Mouse (Mus musculus) MEL (cell line): ENCODE measurements at regions not wholly inside any gene's neighbourhood (a gene's known extent, or its start where the extent isn't known, plus 50 kb on each side); places are given as distances from the start of the nearest gene placed in this dataset.

Experiments used
- DNase-seq: peaks from one replicate; pipeline ENCODE4 v3.0.0; 2011; ENCODE audit warnings: low read depth, low spot score
- H3K27ac ChIP-seq: 2 replicates; pipeline ENCODE4 v1.5.1; 2012; ENCODE audit warnings: low read depth, mild to moderate bottlenecking, control low read depth, low read length, moderate library complexity; ENCODE audit not compliant: control insufficient read depth
- H3K27me3 ChIP-seq, 2 experiments: fragments of 150-350 bp in 1 of 2; sonication (generic) in 1 of 2; 2 replicates each; pipeline ENCODE4 v1.6.1; 2012; ENCODE audit warnings: low read length in 2 of 2, mild to moderate bottlenecking in 2 of 2, improper control_type of control experiment in 1 of 2, moderate library complexity in 1 of 2; ENCODE audit not compliant: insufficient read depth in 2 of 2, control insufficient read depth in 1 of 2
- H3K36me3 ChIP-seq, 2 experiments: 2 replicates each; pipeline ENCODE4 v1.6.1; 2012 to 2014; ENCODE audit warnings: low read length in 2 of 2, improper control_type of control experiment in 1 of 2, inconsistent platforms in 1 of 2, mild to moderate bottlenecking in 1 of 2; ENCODE audit not compliant: insufficient read depth in 2 of 2, control insufficient read depth in 1 of 2
- H3K4me1 ChIP-seq, 2 experiments: fragments of 150-350 bp in 1 of 2; sonication (generic) in 1 of 2; 2 replicates each; pipeline ENCODE4 v1.6.1; 2012; ENCODE audit warnings: low read length in 2 of 2, improper control_type of control experiment in 1 of 2, mild to moderate bottlenecking in 1 of 2; ENCODE audit not compliant: insufficient read depth in 2 of 2, control insufficient read depth in 1 of 2
- H3K4me3 ChIP-seq, 2 experiments: fragments of 150-350 bp in 1 of 2; sonication (generic) in 1 of 2; 2 replicates each; pipeline ENCODE4 v1.5.1; 2012; ENCODE audit warnings: low read depth in 2 of 2, low read length in 2 of 2, mild to moderate bottlenecking in 2 of 2, moderate library complexity in 2 of 2, control low read depth in 1 of 2, improper control_type of control experiment in 1 of 2; ENCODE audit not compliant: control insufficient read depth in 1 of 2, insufficient read depth in 1 of 2
- H3K79me2 ChIP-seq: 2 replicates; pipeline ENCODE4 v1.6.1; 2012; ENCODE audit warnings: mild to moderate bottlenecking, low read length, moderate library complexity; ENCODE audit not compliant: control insufficient read depth, poor library complexity, insufficient read depth
- H3K9ac ChIP-seq: 2 replicates; pipeline ENCODE4 v1.6.1; 2012; ENCODE audit warnings: low read depth, mild to moderate bottlenecking, control low read depth, low read length, moderate library complexity; ENCODE audit not compliant: control insufficient read depth, poor library complexity, severe bottlenecking
- H3K9me3 ChIP-seq: fragments of 150-350 bp; sonication (generic); replicated peaks from 2 replicates; pipeline ENCODE4 v1.6.1; 2012; ENCODE audit warnings: mild to moderate bottlenecking, low read length, improper control_type of control experiment, moderate library complexity; ENCODE audit not compliant: insufficient read depth
- CHD1 ChIP-seq: IDR thresholded peaks from 2 replicates; pipeline ENCODE4 v1.6.1; 2012; ENCODE audit warnings: low read depth, mild to moderate bottlenecking, inconsistent platforms, low read length, improper control_type of control experiment
- CTCF ChIP-seq, 3 experiments: IDR thresholded peaks in 2 of 3; conservative IDR thresholded peaks in 1 of 3; 2 replicates each; pipeline ENCODE4 v1.5.1; 2011 to 2012; ENCODE audit warnings: low read length in 3 of 3, low read depth in 2 of 3, mild to moderate bottlenecking in 2 of 3, improper control_type of control experiment in 1 of 3, inconsistent platforms in 1 of 3, mixed read lengths in 1 of 3, moderate library complexity in 1 of 3; ENCODE audit not compliant: control insufficient read depth in 1 of 3, insufficient read depth in 1 of 3, poor library complexity in 1 of 3, severe bottlenecking in 1 of 3
- E2F4 ChIP-seq: IDR thresholded peaks from 2 replicates; pipeline ENCODE4 v1.6.1; 2011; ENCODE audit warnings: low read depth, low read length, improper control_type of control experiment, borderline replicate concordance
- ELF1 ChIP-seq: IDR thresholded peaks from 2 replicates; pipeline ENCODE4 v1.6.1; 2014; ENCODE audit warnings: low read depth, mild to moderate bottlenecking, inconsistent platforms, low read length, improper control_type of control experiment, moderate library complexity
- EP300 ChIP-seq, 2 experiments: IDR thresholded peaks; 2 replicates each; pipeline ENCODE4 v1.6.1; 2011; ENCODE audit warnings: improper control_type of control experiment in 2 of 2, low read length in 2 of 2, low read depth in 1 of 2, mild to moderate bottlenecking in 1 of 2
- ETS1 ChIP-seq: IDR thresholded peaks from 2 replicates; pipeline ENCODE4 v1.6.1; 2012; ENCODE audit warnings: low read depth, mild to moderate bottlenecking, inconsistent platforms, low read length, improper control_type of control experiment, moderate library complexity
- GATA1 ChIP-seq: IDR thresholded peaks from 2 replicates; pipeline ENCODE4 v1.6.1; 2011; ENCODE audit warnings: low read depth, low read length, improper control_type of control experiment
- MAFK ChIP-seq: IDR thresholded peaks from 2 replicates; pipeline ENCODE4 v1.6.1; 2011; ENCODE audit warnings: low read depth, mild to moderate bottlenecking, low read length, improper control_type of control experiment, borderline replicate concordance
- MAX ChIP-seq: IDR thresholded peaks from 2 replicates; pipeline ENCODE4 v1.6.1; 2011; ENCODE audit warnings: low read length, improper control_type of control experiment
- MAZ ChIP-seq: IDR thresholded peaks from 2 replicates; pipeline ENCODE4 v1.6.1; 2012; ENCODE audit warnings: low read depth, mild to moderate bottlenecking, inconsistent platforms, low read length, improper control_type of control experiment
- MEF2A ChIP-seq: IDR thresholded peaks from 2 replicates; pipeline ENCODE4 v1.6.1; 2014; ENCODE audit warnings: low read depth, mild to moderate bottlenecking, inconsistent platforms, low read length, improper control_type of control experiment; ENCODE audit not compliant: poor library complexity, insufficient replicate concordance, severe bottlenecking; ENCODE audit errors: extremely low read depth
- MXI1 ChIP-seq: IDR thresholded peaks from 2 replicates; pipeline ENCODE4 v1.6.1; 2011; ENCODE audit warnings: mild to moderate bottlenecking, low read depth, low read length, improper control_type of control experiment
- MYC ChIP-seq: IDR thresholded peaks from 2 replicates; pipeline ENCODE4 v1.6.1; 2011; ENCODE audit warnings: low read depth, mild to moderate bottlenecking, low read length, improper control_type of control experiment, moderate library complexity
- NELFE ChIP-seq: IDR thresholded peaks from 2 replicates; pipeline ENCODE4 v1.6.1; 2011; ENCODE audit warnings: low read depth, low read length, improper control_type of control experiment
- NRF1 ChIP-seq: IDR thresholded peaks from 2 replicates; pipeline ENCODE4 v1.6.1; 2014; ENCODE audit warnings: low read depth, mild to moderate bottlenecking, inconsistent platforms, low read length, improper control_type of control experiment, moderate library complexity; ENCODE audit not compliant: poor library complexity, insufficient read depth, severe bottlenecking
- POLR2A ChIP-seq, 2 experiments: IDR thresholded peaks; 2 replicates each; pipeline ENCODE4 v1.6.1; 2011 to 2012; ENCODE audit warnings: low read length in 2 of 2, mild to moderate bottlenecking in 2 of 2, control low read depth in 1 of 2, improper control_type of control experiment in 1 of 2, low read depth in 1 of 2, moderate library complexity in 1 of 2; ENCODE audit not compliant: control insufficient read depth in 1 of 2, insufficient read depth in 1 of 2, poor library complexity in 1 of 2
- POLR2AphosphoS5 ChIP-seq: IDR thresholded peaks from 2 replicates; pipeline ENCODE4 v1.6.1; 2012; ENCODE audit warnings: low read depth, borderline replicate concordance, mild to moderate bottlenecking, inconsistent platforms, low read length, moderate library complexity, mixed read lengths
- RAD21 ChIP-seq: IDR thresholded peaks from 2 replicates; pipeline ENCODE4 v1.6.1; 2011; ENCODE audit warnings: mild to moderate bottlenecking, low read depth, low read length, improper control_type of control experiment
- RCOR1 ChIP-seq: IDR thresholded peaks from 2 replicates; pipeline ENCODE4 v1.6.1; 2012; ENCODE audit warnings: low read depth, mild to moderate bottlenecking, inconsistent platforms, low read length, improper control_type of control experiment
- TAL1 ChIP-seq: IDR thresholded peaks from 2 replicates; pipeline ENCODE4 v1.6.1; 2012; ENCODE audit warnings: mild to moderate bottlenecking, inconsistent platforms, low read length, moderate library complexity, mixed read lengths
- TBP ChIP-seq: IDR thresholded peaks from 2 replicates; pipeline ENCODE4 v1.8.0; 2011; ENCODE audit warnings: low read depth, low read length, improper control_type of control experiment
- TCF12 ChIP-seq: IDR thresholded peaks from 2 replicates; pipeline ENCODE4 v1.6.1; 2014; ENCODE audit warnings: low read depth, mild to moderate bottlenecking, inconsistent platforms, low read length, improper control_type of control experiment, moderate library complexity
- USF2 ChIP-seq, 2 experiments: IDR thresholded peaks; 2 replicates each; pipeline ENCODE4 v1.6.1; 2011 to 2012; ENCODE audit warnings: improper control_type of control experiment in 2 of 2, low read length in 2 of 2, borderline replicate concordance in 1 of 2, inconsistent platforms in 1 of 2, low read depth in 1 of 2, mild to moderate bottlenecking in 1 of 2; ENCODE audit not compliant: insufficient read depth in 1 of 2
- ZC3H11A ChIP-seq: IDR thresholded peaks from 2 replicates; pipeline ENCODE4 v1.6.1; 2012; ENCODE audit warnings: low read depth, mild to moderate bottlenecking, inconsistent platforms, low read length, improper control_type of control experiment
- ZNF384 ChIP-seq: IDR thresholded peaks from 2 replicates; pipeline ENCODE4 v1.6.1; 2012; ENCODE audit warnings: low read depth, mild to moderate bottlenecking, inconsistent platforms, low read length, improper control_type of control experiment

GRCm38 (mm10) chr7:58445781-58446180, 210.2 kb upstream of the Atp10a start:
- H3K9ac ChIP-seq = no peak overlapping the region
- no peaks in the 10 kb centered on the region for H3K9me3 ChIP-seq
- no peaks in the 10 kb centered on the region for H3K27me3 ChIP-seq
- no peaks in the 10 kb centered on the region for H3K36me3 ChIP-seq
- DNase-seq = no peak
- no peaks in the 10 kb centered on the region for H3K4me1 ChIP-seq
- H3K79me2 ChIP-seq = no peaks in the 10 kb centered on the region
- no peak overlapping the region for H3K4me3 ChIP-seq
- H3K27ac ChIP-seq = no peak overlapping the region
- TF ChIP-seq ELF1 = no peak
- no peak for TF ChIP-seq TBP
- no peak for TF ChIP-seq TAL1
- no peak for TF ChIP-seq ETS1
- no peak for TF ChIP-seq ZC3H11A
- no peak for TF ChIP-seq MAX

DNA sequence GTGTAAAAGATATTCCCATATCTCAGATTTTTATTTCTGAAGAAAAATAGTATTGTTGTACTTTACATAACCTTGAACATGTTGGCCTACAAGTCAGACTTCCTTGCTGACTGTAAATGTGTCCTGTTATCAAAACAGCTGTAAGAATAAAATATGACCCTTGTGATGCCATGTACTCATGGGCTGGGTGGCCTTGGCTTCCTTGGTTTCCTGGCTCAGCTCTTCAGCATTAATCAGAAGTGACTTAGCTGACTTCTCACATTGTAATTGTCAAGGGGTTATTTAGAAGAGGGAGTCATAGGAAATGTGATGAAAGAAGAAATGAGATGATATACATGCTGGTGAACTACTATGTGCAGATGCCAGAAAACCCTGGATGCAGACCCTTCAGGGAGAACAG, 209.7 kb upstream of the Atp10a start:
- Histone ChIP-seq H3K4me3 (no peak overlapping the region), H3K36me3 (no peaks in the 10 kb centered on the region), H3K9ac (no peak overlapping the region), H3K27ac (no peak overlapping the region), H3K79me2 (no peaks in the 10 kb centered on the region), H3K9me3 (no peaks in the 10 kb centered on the region), H3K27me3 (no peaks in the 10 kb centered on the region)
- DNase-seq = no peak
- TF ChIP-seq E2F4 (no peak), TBP (no peak), CTCF (IDR thresholded peaks at IDR 0.05 in 2 of 3, conservative IDR thresholded peaks at IDR 0.05 in 1 of 3; ENCODE audit: control insufficient read depth in 1 of 3, insufficient read depth in 1 of 3, low read depth in 2 of 3, low read length in 3 of 3, poor library complexity in 1 of 3, severe bottlenecking in 1 of 3) (no peak), NELFE (no peak), ETS1 (no peak), GATA1 (no peak), POLR2A (IDR thresholded peaks at IDR 0.05; ENCODE audit: control insufficient read depth in 1 of 2, insufficient read depth in 1 of 2, low read depth in 1 of 2, low read length in 2 of 2, poor library complexity in 1 of 2) (no peak), ZC3H11A (no peak), MAFK (no peak)
- TF ChIP-seq, all 39 proteins: peak for 0
- H3K4me1 ChIP-seq = no peaks in the 10 kb centered on the region

DNA sequence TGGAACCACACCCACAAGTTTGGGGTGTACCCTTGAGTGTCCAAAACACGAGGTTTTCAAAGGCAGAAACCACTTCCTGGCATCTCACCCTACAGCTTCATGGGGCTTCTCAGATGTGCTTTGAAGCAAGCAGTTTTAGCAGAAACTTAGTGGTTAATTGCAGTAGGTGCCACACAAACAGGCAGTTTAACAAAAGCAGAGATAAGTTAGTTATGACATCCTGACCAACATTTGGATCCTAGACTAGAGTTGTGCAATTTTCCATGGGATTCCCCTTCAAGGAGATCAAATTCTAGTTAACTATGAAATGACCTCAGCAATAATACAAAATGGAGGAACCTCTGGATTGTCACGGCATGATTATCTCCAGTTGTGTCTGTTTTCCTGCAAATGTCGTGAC, 207.2 kb upstream of the Atp10a start:
- Histone ChIP-seq H3K27me3 (no peaks in the 10 kb centered on the region), H3K9me3 (no peaks in the 10 kb centered on the region), H3K4me1 (no peaks in the 10 kb centered on the region), H3K4me3 (no peak overlapping the region), H3K9ac (no peak overlapping the region), H3K36me3 (no peaks in the 10 kb centered on the region), H3K79me2 (no peaks in the 10 kb centered on the region), H3K27ac (no peak overlapping the region)
- no peak for TF ChIP-seq ZNF384
- TF ChIP-seq MYC = no peak
- TF ChIP-seq POLR2A (IDR thresholded peaks at IDR 0.05; ENCODE audit: control insufficient read depth in 1 of 2, insufficient read depth in 1 of 2, low read depth in 1 of 2, low read length in 2 of 2, poor library complexity in 1 of 2) = no peak
- TF ChIP-seq RCOR1 = no peak
- TF ChIP-seq CHD1 = no peak
- TF ChIP-seq POLR2AphosphoS5 = no peak
- TF ChIP-seq MXI1 = no peak
- TF ChIP-seq TCF12 = no peak
- TF ChIP-seq RAD21 = no peak
- TF ChIP-seq MAX = no peak
- no peak for TF ChIP-seq EP300 (IDR thresholded peaks at IDR 0.05; ENCODE audit: low read depth in 1 of 2, low read length in 2 of 2)
- TF ChIP-seq USF2 (IDR thresholded peaks at IDR 0.05; ENCODE audit: borderline replicate concordance in 1 of 2, insufficient read depth in 1 of 2, low read depth in 1 of 2, low read length in 2 of 2) = no peak
- no peak for TF ChIP-seq MEF2A
- TF ChIP-seq NELFE = no peak
- no peak for TF ChIP-seq ETS1
- TF ChIP-seq MAZ = no peak
- TF ChIP-seq NRF1 = no peak
- DNase-seq = no peak
